In the genomic region with DNA sequence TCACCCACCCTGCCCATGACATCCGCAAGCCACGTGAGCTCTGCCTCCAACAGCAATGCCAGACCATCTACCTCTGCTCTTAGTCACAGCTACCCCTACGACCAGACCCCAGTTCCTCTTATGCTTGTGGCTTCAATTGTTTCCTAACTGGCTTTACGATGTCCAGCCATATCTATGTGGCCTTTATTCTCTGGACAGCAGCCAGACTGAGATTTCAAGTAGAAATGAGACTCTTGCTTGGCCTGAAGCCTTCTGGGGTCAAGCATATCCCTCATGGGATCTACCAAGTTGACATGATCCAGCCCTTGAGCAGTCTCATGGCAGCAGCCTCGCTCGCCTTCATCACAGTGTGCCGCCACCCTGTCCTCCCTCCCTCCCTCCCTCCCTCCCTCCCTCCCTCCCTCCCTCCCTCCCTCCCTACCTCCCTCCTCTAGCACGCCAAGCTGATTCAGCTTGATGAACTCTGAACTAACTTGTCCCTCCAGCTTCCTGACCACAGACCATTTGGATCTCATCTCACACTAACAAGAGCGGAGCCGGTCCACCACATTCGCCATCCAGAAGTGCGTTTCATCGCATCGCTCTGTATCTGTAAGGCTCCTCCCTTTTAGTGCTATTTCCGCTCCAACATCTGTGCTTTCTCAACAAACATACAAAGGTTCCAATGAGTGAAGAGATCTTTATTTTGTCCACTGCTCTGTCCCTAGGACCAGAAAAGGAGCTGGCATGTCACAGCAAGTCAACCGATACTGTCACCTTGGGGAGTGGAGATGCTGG, we compare ENCODE assay signal across 16 mouse cellular contexts. TPM values are rescaled to one million over a fixed set of nuclear protein-coding genes. Genes with fewer than 3 reads are reported as not detected.
DNase-seq lines count a peak whose midpoint lies in the region; ATAC-seq lines count a peak whose summit lies in the region.
"Had no signal": no experiment of that assay in that cellular context is flagged by ENCODE, and none has a peak within 500 bp of the region (broad histone marks: within the 10 kb centered on the region; RNA-seq: fewer than 3 reads in every experiment).

No protein-coding gene starts in this region.

- no peaks in the 10 kb centered on the region for H3K36me3 ChIP-seq in heart, embryonic 12.5 days
- H3K36me3 ChIP-seq in forebrain, embryonic 13.5 days (ENCODE audit: poor library complexity, severe bottlenecking) = no peaks in the 10 kb centered on the region
- H3K36me3 ChIP-seq: embryonic facial prominence, embryonic 12.5 days; forebrain, embryonic 12.5 days; midbrain, embryonic 13.5 days; neural tube, embryonic 13.5 days had no signal

- DNase-seq in heart, adult 18-20 months = peak; percentile 67 to 71
- peak; percentile 40 for DNase-seq in heart, postnatal 4 days
- DNase-seq in thymus, postnatal 10 days (ENCODE audit: low spot score in 2 of 2) = no peak
- DNase-seq: gastrocnemius, postnatal 14 days; right cerebral cortex, postnatal 14 days had no signal

- no peak for ATAC-seq in heart, embryonic 12.5 days (ENCODE audit: insufficient number of reproducible peaks, low FRiP score)
- ATAC-seq in granulocyte monocyte progenitor cell, adult 5-6 weeks (replicated peaks; ENCODE audit: poor library complexity, severe bottlenecking) = peak; percentile 80
- ATAC-seq in megakaryocyte progenitor cell, adult 5-6 weeks (replicated peaks; ENCODE audit: poor library complexity) = peak; percentile 49; the same call in 1 of the 2 replicates
- no peak for ATAC-seq in forebrain, embryonic 13.5 days
- ATAC-seq in activated CD4-positive, CD25-positive, alpha-beta regulatory T cell, adult 4 months = no peak
- ATAC-seq: hindbrain, embryonic 16.5 days; midbrain, embryonic 13.5 days had no signal

- H3K4me2 ChIP-seq in heart, embryonic 12.5 days = no peak overlapping the region
- no peak overlapping the region for H3K4me2 ChIP-seq in forebrain, embryonic 13.5 days
- H3K4me2 ChIP-seq: embryonic facial prominence, embryonic 12.5 days; forebrain, embryonic 12.5 days; liver, embryonic 11.5 days; midbrain, embryonic 13.5 days; neural tube, embryonic 13.5 days had no signal

- no peak overlapping the region for H3K9ac ChIP-seq in heart, embryonic 12.5 days
- H3K9ac ChIP-seq in forebrain, embryonic 13.5 days = no peak overlapping the region
- H3K9ac ChIP-seq: embryonic facial prominence, embryonic 12.5 days; forebrain, embryonic 12.5 days; midbrain, embryonic 13.5 days; neural tube, embryonic 13.5 days had no signal

- no peaks in the 10 kb centered on the region for H3K27me3 ChIP-seq in heart, embryonic 12.5 days (replicated peaks)
- H3K27me3 ChIP-seq in forebrain, embryonic 13.5 days = no peaks in the 10 kb centered on the region; the same call in 1 of the 2 replicates
- H3K27me3 ChIP-seq: embryonic facial prominence, embryonic 12.5 days had no signal

- H3K9me3 ChIP-seq in heart, embryonic 12.5 days (replicated peaks) = no peaks in the 10 kb centered on the region
- H3K9me3 ChIP-seq in forebrain, embryonic 13.5 days (replicated peaks) = no peaks in the 10 kb centered on the region
- H3K9me3 ChIP-seq: embryonic facial prominence, embryonic 12.5 days; forebrain, embryonic 12.5 days; midbrain, embryonic 13.5 days; neural tube, embryonic 13.5 days had no signal

- H3K27ac ChIP-seq in heart, embryonic 12.5 days (ENCODE audit: poor library complexity, severe bottlenecking) = no peak overlapping the region
- no peak overlapping the region for H3K27ac ChIP-seq in forebrain, embryonic 13.5 days
- H3K27ac ChIP-seq: embryonic facial prominence, embryonic 12.5 days; forebrain, embryonic 12.5 days; midbrain, embryonic 13.5 days; neural tube, embryonic 13.5 days had no signal

- no peak overlapping the region for H3K4me3 ChIP-seq in heart, embryonic 12.5 days
- no peak overlapping the region for H3K4me3 ChIP-seq in forebrain, embryonic 13.5 days
- H3K4me3 ChIP-seq: embryonic facial prominence, embryonic 12.5 days; forebrain, embryonic 12.5 days; midbrain, embryonic 13.5 days; neural tube, embryonic 13.5 days had no signal

- WGBS in heart, embryonic 12.5 days = 71% methylated on average over 15 of the region's 16 CpGs
- WGBS in forebrain, embryonic 13.5 days = 95% methylated on average over 15 of the region's 16 CpGs

- H3K4me1 ChIP-seq in heart, embryonic 12.5 days (replicated peaks) = peaks cover 50% of the 10 kb centered on the region
- no peaks in the 10 kb centered on the region; the same call in 1 of the 2 replicates for H3K4me1 ChIP-seq in forebrain, embryonic 13.5 days

RNA-seq across cellular contexts. Expression of gene Add3, which starts 9.7 kb away (rescaled TPM):
- total RNA-seq in heart, adult 18-20 months (2021) = 10 to 100 TPM; 44.3 to 52.5 TPM
- polyA plus RNA-seq in heart, embryonic 12.5 days (2016; fragmentation: Nextera tagmentation; extraction: Ambion mirVana) = 154 and 157 TPM in 2 replicates
- 30.2 and 57.5 TPM in 2 replicates for total RNA-seq in granulocyte monocyte progenitor cell, adult 5-6 weeks (2014; fragmentation: Nextera tagmentation)
- total RNA-seq in granulocyte monocyte progenitor cell, adult 5-6 weeks (2017) = 39.5 and 43.3 TPM in 2 replicates
- total RNA-seq in heart, postnatal 4 days (2021) = 100 to 1,000 TPM in 1 of 2 experiments, 10 to 100 TPM in 1; 99.0 to 102 TPM
- total RNA-seq in megakaryocyte progenitor cell, adult 5-6 weeks (2015) = 36.6 and 37.5 TPM in 2 replicates
- 43.8 and 46.8 TPM in 2 replicates for total RNA-seq in megakaryocyte progenitor cell, adult 5-6 weeks (2017)
- polyA plus RNA-seq in forebrain, embryonic 13.5 days (2015; fragmentation: Nextera tagmentation; extraction: Ambion mirVana) = 34.2 and 34.5 TPM in 2 replicates
- polyA plus RNA-seq in activated CD4-positive, CD25-positive, alpha-beta regulatory T cell, adult 4 months (2017; shearing (Covaris generic)) = 100 to 1,000 TPM; 113 to 128 TPM

Comparison
In these comparisons a context has a peak if more than half of its experiments do, and no peak if none do; other contexts are left out.
1. DNase-seq: peak in heart, adult 18-20 months (2 of 2) and heart, postnatal 4 days (single experiment); none in thymus, postnatal 10 days (0 of 2).
2. ATAC-seq: peak in granulocyte monocyte progenitor cell, adult 5-6 weeks (single experiment) and megakaryocyte progenitor cell, adult 5-6 weeks (single experiment); none in heart, embryonic 12.5 days (single experiment), forebrain, embryonic 13.5 days (single experiment) and activated CD4-positive, CD25-positive, alpha-beta regulatory T cell, adult 4 months (single experiment).